Comparison of ENCODE assay signal across 22 mouse cellular contexts in genomic region chr19:46966330-46966729, GRCm38 (mm10). TPM values are rescaled to one million over a fixed set of nuclear protein-coding genes. Genes with fewer than 3 reads are reported as not detected.
DNase-seq lines count a peak whose midpoint lies in the region; TF ChIP-seq lines count a peak whose summit lies in the region.
"Had no signal": no experiment of that assay in that cellular context is flagged by ENCODE, and none has a peak within 500 bp of the region (broad histone marks: within the 10 kb centered on the region; RNA-seq: fewer than 3 reads in every experiment).

No protein-coding gene starts in this region.

- 57% methylated on average over 6 of the region's 6 CpGs for WGBS in kidney, adult 2 months

- peaks cover 35% of the 10 kb centered on the region for H3K4me1 ChIP-seq in kidney, adult 2 months (ENCODE audit: control insufficient read depth, insufficient read depth, low read length)

- H3K4me3 ChIP-seq in kidney, adult 2 months (ENCODE audit: insufficient read depth, low read depth, low read length), result no peak overlapping the region
- H3K4me3 ChIP-seq: embryonic facial prominence, embryonic 10.5 days; embryonic facial prominence, embryonic 12.5 days; forebrain, embryonic 13.5 days; forebrain, embryonic 15.5 days had no signal

- 0 out of 2 replicates have a peak overlapping the region, but pooled peaks have one; percentile 16 for H3K27ac ChIP-seq in kidney, adult 2 months (ENCODE audit: insufficient read depth, low read depth, low read length)
- H3K27ac ChIP-seq: embryonic facial prominence, embryonic 10.5 days; embryonic facial prominence, embryonic 12.5 days; forebrain, embryonic 13.5 days; forebrain, embryonic 15.5 days had no signal

- peak; percentile 81 for DNase-seq in kidney, adult 2 months
- DNase-seq in kidney, postnatal 14 days, result no peak
- peak; percentile 72 for DNase-seq in kidney, adult 9 months
- DNase-seq in kidney, adult 18-20 months, result no peak
- peak; percentile 45 for DNase-seq in adipocyte (ENCODE audit: low spot score)
- DNase-seq in brain, adult 2 months (ENCODE audit: low read depth, low spot score), result peak; percentile 50
- no peak for DNase-seq in embryo, embryonic 11 days
- DNase-seq: adrenal gland, adult 8-10 months; adrenal gland, postnatal 14 days; adrenal gland, postnatal 36 days; cerebellum, adult 11 months; cerebellum, adult 18-20 months; cerebellum, adult 8-10 months; cerebellum, adult 9-11 months; cerebellum, postnatal 14 days; cerebellum, postnatal 36 days; forebrain, postnatal 0 days had no signal

- no peak for TF ChIP-seq CTCF in kidney, adult 2 months (conservative IDR thresholded peaks at IDR 0.05; ENCODE audit: insufficient read depth, insufficient read length, low read depth, low read length)

- no peaks in the 10 kb centered on the region for H3K36me3 ChIP-seq in kidney, adult 2 months (ENCODE audit: control insufficient read depth, insufficient read depth, low read length)
- H3K36me3 ChIP-seq: embryonic facial prominence, embryonic 10.5 days; embryonic facial prominence, embryonic 12.5 days; forebrain, embryonic 15.5 days had no signal

- H3K27me3 ChIP-seq in kidney, adult 2 months (replicated peaks; ENCODE audit: control insufficient read depth, insufficient read depth, low read length), result no peaks in the 10 kb centered on the region
- H3K27me3 ChIP-seq: embryonic facial prominence, embryonic 12.5 days; forebrain, embryonic 13.5 days; forebrain, embryonic 15.5 days had no signal

- no peak for TF ChIP-seq POLR2A in kidney, adult 2 months (IDR thresholded peaks at IDR 0.05; ENCODE audit: low read depth, low read length)

RNA-seq across cellular contexts. Expression of gene Ina, which starts 48.2 kb away (rescaled TPM):
- polyA plus RNA-seq in kidney, adult 2 months (2012; rRNA removed), result 0.11 and 0.31 TPM in 2 replicates
- polyA plus RNA-seq: C2C12 had no signal

RNA-seq across cellular contexts. Expression of gene Nt5c2, which starts 48.6 kb away (rescaled TPM):
- polyA plus RNA-seq in kidney, adult 2 months (2012; rRNA removed), result 32.2 and 36.3 TPM in 2 replicates

Comparison
In these comparisons a context has a peak if more than half of its experiments do, and no peak if none do; other contexts are left out.
1. DNase-seq: peak in kidney, adult 2 months (single experiment), kidney, adult 9 months (single experiment), adipocyte (single experiment) and brain, adult 2 months (single experiment); none in kidney, postnatal 14 days (single experiment), kidney, adult 18-20 months (single experiment) and embryo, embryonic 11 days (single experiment).